Mouse (Mus musculus) Patski (cell line): ENCODE measurements around the gene Slc25a1. TPM values are rescaled to one million over a fixed set of nuclear protein-coding genes. Genes with fewer than 3 reads are reported as not detected.

ENCODE experiments used
- ATAC-seq: fragments of 100-300 bp; one replicate; pipeline ENCODE4 v1.8.0; 2021
- CTCF ChIA-PET: fragments of 350-600 bp; sonication (Branson Sonifier 250); formaldehyde crosslinking; loops from one replicate; lab custom pipeline; 2022; ENCODE audit warnings: inconsistent platforms; lab: Charles Lee
- POLR2A ChIA-PET: fragments of 350-600 bp; sonication (Branson Sonifier 250); formaldehyde crosslinking; loops from one replicate; lab custom pipeline; 2022; ENCODE audit warnings: antibody characterized with exemption, inconsistent platforms; lab: Charles Lee
- DNase-seq: peaks from one replicate; pipeline ENCODE4 v3.0.0-alpha.2; 2011; ENCODE audit warnings: low read depth, low spot score
- H3K27me3 ChIP-seq: fragments of 371-371 bp; one replicate; pipeline ENCODE4 v1.5.1; 2021
- CTCF ChIP-seq: fragments of 100-300 bp; IDR thresholded peaks from one replicate; pipeline ENCODE4 v1.5.1; 2021
- in situ Hi-C: fragments of 300-500 bp; cut with MboI; formaldehyde crosslinking; loops from 3 replicates; pipeline ENCODE4 v1.11.1; 2018; ENCODE audit warnings: low pct_unique_long_range_greater_than_20kb, mixed read lengths
- polyA plus RNA-seq: library from polyadenylated mRNA; unstranded; gene quantifications from one replicate; pipeline ENCODE4 v1.2.3, GENCODE M21; 2021

The Slc25a1 gene
- polyA plus RNA-seq, 1 experiment from 2014 or later: 114 TPM

DNA sequence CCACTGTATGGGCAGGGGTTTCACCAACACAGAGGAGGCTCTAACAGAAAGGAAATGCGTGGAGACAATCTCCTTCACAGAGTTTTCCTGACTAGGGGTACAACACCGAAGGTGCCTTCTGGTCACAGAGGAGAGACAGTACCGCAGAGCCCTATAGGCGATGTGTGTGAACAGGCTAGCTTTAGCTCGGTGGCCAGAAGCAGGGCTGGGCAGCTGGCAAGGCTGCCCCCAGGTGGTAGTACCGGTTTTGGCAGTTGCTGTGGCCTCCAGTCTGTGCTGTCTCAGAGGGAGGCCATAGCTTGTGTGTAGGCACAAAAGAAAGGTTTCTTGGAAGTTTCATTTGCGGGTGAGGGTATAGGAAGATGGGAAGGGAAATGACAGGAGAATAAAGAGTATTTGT lies 10.8 kb upstream of the Slc25a1 start:
- DNase-seq (no peak), ATAC-seq (peak; percentile 81)
- in situ Hi-C loops: no loop called here
- POLR2A ChIA-PET: interaction anchor here (1.2 kb wide), 1 partner anchor 10 kb away, joined by 4 read pairs; the partner anchor contains the start of gene Slc25a1
- TF ChIP-seq CTCF: peak; percentile 86
- CTCF ChIA-PET: interaction anchor here (0.6 to 2.7 kb wide), 9 partner anchors 9 to 79 kb away, joined by 3 to 19 read pairs (median 4); partner anchors contain the start of gene Slc25a1
- H3K27me3 ChIP-seq: peaks cover 32% of the 10 kb centered on the region

DNA sequence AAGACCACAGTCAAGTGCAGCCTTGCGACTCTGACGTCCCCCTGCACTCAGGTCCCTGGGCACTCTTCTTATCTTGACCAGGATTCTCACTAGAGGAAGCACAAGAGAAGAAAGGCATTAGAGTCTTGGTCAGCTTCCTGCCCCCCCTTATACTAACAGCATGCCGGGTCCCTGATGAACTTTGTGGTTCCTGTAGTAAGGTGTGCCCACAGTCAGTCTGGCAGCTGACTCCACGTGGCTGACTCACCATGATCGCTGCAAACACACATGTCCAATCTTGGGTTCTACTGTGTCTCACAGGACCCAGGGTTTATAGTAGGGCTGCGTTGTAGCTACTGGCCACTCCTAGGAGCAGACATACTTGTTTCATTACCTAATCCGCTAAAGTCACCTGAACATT lies 10.2 kb upstream of the Slc25a1 start:
- ATAC-seq: no peak

GRCm38 (mm10) chr16:17936776-17937175 lies 8.8 kb upstream of the Slc25a1 start:
- DNase-seq (no peak), ATAC-seq (no peak)
- ChIA-PET CTCF (interaction anchor here (2.7 kb wide), 1 partner anchor 8 kb away, joined by 19 read pairs; the partner anchor contains the start of gene Slc25a1), POLR2A (interaction anchor here (0.8 kb wide), 1 partner anchor 9 kb away, joined by 4 read pairs; the partner anchor contains the start of gene Slc25a1)
- in situ Hi-C loops: no loop called here
- H3K27me3 ChIP-seq: peaks cover 32% of the 10 kb centered on the region
- TF ChIP-seq CTCF: no peak

More for the DNA sequence above, 10.2 kb upstream of the Slc25a1 start:
- DNase-seq: no peak
- POLR2A ChIA-PET: interaction anchor here (0.8 to 1.2 kb wide), 2 partner anchors 10 to 23 kb away, joined by 3 to 4 read pairs; partner anchors contain the start of gene Slc25a1
- H3K27me3 ChIP-seq: peaks cover 32% of the 10 kb centered on the region
- CTCF ChIA-PET: interaction anchor here (0.6 to 2.7 kb wide), 6 partner anchors 10 to 79 kb away, joined by 3 to 19 read pairs (median 4); partner anchors contain the start of gene Slc25a1
- in situ Hi-C loops: no loop called here
- no peak for TF ChIP-seq CTCF

DNA sequence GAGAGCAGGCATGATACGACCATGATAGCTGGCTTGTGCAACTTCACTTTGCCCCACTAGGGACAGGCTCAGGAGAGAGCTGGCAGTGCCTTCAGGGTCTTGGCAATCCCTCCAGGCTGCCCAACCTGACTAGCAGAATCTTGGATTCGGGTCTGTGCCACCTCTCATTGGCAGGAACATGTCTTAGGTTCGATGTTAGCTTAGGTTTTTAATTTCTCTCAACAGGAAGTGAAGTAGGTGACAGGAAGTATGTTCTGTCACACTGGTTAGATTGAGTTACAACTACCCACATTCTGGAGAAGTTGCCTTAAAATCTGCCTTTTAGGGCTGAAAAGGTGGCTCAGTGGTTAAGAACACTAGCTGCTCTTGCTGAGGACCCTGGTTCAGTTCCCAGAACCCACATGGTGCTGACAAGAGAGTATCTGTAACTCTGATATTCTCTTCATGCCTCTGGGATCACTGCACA lies 6.5 kb upstream of the Slc25a1 start:
- ATAC-seq (no peak), DNase-seq (no peak)
- in situ Hi-C loops: no loop called here
- TF ChIP-seq CTCF: no peak
- H3K27me3 ChIP-seq: peaks cover 32% of the 10 kb centered on the region
- ChIA-PET POLR2A (no interaction called here), CTCF (no interaction called here)

- POLR2A ChIA-PET: no interaction called here
- peaks cover 32% of the 10 kb centered on the region for H3K27me3 ChIP-seq
- in situ Hi-C loops: no loop called here
- no peak for DNase-seq
- no peak for ATAC-seq
- TF ChIP-seq CTCF: no peak
- CTCF ChIA-PET: no interaction called here
Observed at GRCm38 (mm10) chr16:17933594-17934444, 5.8 kb upstream of the Slc25a1 start.

DNA sequence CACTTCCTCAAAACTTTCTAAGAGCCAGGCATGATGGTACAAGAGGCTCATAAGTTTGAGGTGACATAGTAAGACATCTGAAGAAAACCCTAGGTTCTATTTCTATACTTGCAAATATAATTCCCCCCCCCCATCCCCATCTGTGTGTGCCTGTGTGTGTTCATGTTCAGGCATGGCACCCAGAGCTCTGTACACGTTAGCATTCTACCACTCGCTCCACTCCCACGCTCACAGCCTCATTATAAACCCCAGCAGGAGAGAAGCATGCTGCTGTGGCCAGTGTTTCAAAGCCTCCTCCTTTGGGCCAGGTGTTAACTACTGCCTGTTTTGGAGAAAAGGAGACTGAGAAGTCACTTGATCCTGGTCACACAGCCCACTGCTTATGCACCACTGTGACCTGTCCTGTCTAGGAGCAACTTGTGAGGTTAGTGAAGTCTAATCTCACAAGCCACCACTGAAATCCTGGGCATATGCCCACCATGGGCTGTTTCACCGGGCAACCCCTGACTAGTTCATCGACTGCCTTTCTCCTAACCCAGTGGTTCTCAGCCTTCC lies 4.0 kb upstream of the Slc25a1 start:
- no peak for TF ChIP-seq CTCF
- in situ Hi-C loops: no loop called here
- POLR2A ChIA-PET: no interaction called here
- CTCF ChIA-PET: no interaction called here
- DNase-seq (no peak), ATAC-seq (no peak)
- H3K27me3 ChIP-seq: peaks cover 21% of the 10 kb centered on the region

GRCm38 (mm10) chr16:17929631-17930030 lies 1.6 kb upstream of the Slc25a1 start:
- no peak for TF ChIP-seq CTCF
- ATAC-seq (no peak), DNase-seq (no peak)
- ChIA-PET POLR2A (interaction anchor here (1.3 kb wide), 1 partner anchor 11 kb away, joined by 3 read pairs; no protein-coding TSS in a partner anchor), CTCF (interaction anchor here (1.0 to 2.2 kb wide), 5 partner anchors 9 to 118 kb away, joined by 3 to 19 read pairs (median 4); no protein-coding TSS in a partner anchor)
- peaks cover 6% of the 10 kb centered on the region for H3K27me3 ChIP-seq
- in situ Hi-C loops: no loop called here

GRCm38 (mm10) chr16:17929211-17929610 lies 1.2 kb upstream of the Slc25a1 start:
- no peak for DNase-seq
- in situ Hi-C loops: no loop called here
- CTCF ChIA-PET: interaction anchor here (1.1 to 2.2 kb wide), 6 partner anchors 9 to 118 kb away, joined by 3 to 19 read pairs (median 3); no protein-coding TSS in a partner anchor
- no peak for ATAC-seq
- POLR2A ChIA-PET: interaction anchor here (0.6 to 1.3 kb wide), 3 partner anchors 9 to 57 kb away, joined by 3 to 4 read pairs (median 3); no protein-coding TSS in a partner anchor
- TF ChIP-seq CTCF: no peak
- peaks cover 2% of the 10 kb centered on the region for H3K27me3 ChIP-seq

DNA sequence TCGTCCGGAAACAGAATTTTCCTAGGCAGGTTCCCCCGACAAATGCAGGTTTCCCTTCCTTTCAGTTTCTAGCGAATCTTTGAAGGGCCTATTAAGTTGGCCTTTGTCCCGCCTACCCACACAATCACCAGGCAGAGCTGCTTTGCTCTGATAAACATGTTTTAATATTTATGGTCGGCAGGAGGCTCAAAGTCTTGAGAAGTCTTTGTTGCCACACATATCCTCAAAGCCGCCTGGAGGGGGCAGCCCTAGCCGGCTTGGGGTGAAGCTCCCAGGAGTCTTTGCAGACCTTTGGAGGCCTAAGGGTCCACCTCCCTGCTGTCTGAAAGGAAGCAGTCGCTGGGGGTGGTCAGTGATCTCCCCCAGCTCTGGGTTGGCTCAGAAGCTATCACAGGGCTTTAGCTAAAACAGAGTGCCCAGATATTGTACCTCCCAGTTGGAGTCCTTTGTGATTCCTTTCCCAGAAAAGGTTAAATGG lies 647 bp upstream of the Slc25a1 start:
- H3K27me3 ChIP-seq: no peaks in the 10 kb centered on the region
- in situ Hi-C loops: no loop called here
- ATAC-seq: peak; percentile 75
- ChIA-PET POLR2A (interaction anchor here (0.6 to 1.3 kb wide), 3 partner anchors 10 to 57 kb away, joined by 3 to 4 read pairs (median 3); no protein-coding TSS in a partner anchor), CTCF (interaction anchor here (1.0 to 2.2 kb wide), 7 partner anchors 10 to 119 kb away, joined by 3 to 19 read pairs (median 3); no protein-coding TSS in a partner anchor)
- peak; percentile 53 for DNase-seq
- TF ChIP-seq CTCF: no peak
